Comparison of ENCODE assay signal across 22 mouse cellular contexts in genomic region chr15:89141905-89142304, GRCm38 (mm10). TPM values are rescaled to one million over a fixed set of nuclear protein-coding genes. Genes with fewer than 3 reads are reported as not detected.
A peak's percentile ranks its signal among the peaks of the same experiment; 100 is the strongest.
DNase-seq lines count a peak whose midpoint lies in the region; ATAC-seq and TF ChIP-seq lines count a peak whose summit lies in the region.
"Had no signal": no experiment of that assay in that cellular context is flagged by ENCODE, and none has a peak within 500 bp of the region (broad histone marks: within the 10 kb centered on the region; RNA-seq: fewer than 3 reads in every experiment).

No protein-coding gene starts in this region.

- no peaks in the 10 kb centered on the region for H3K27me3 ChIP-seq in heart, adult 2 months (ENCODE audit: control insufficient read depth, insufficient read depth, low read length)
- peaks cover 64% of the 10 kb centered on the region for H3K27me3 ChIP-seq in lung, embryonic 15.5 days
- H3K27me3 ChIP-seq: Patski had no signal

- TF ChIP-seq POLR2A in heart, adult 2 months (IDR thresholded peaks at IDR 0.05; ENCODE audit: insufficient read depth, low read depth, low read length): peak; percentile 37; the same call in 1 of the 2 replicates

- no peak for DNase-seq in heart, adult 2 months
- no peak for DNase-seq in heart, postnatal 25 days (ENCODE audit: low spot score)
- peak; percentile 57 for DNase-seq in kidney, adult 9 months
- DNase-seq in kidney, postnatal 4 days: no peak
- no peak for DNase-seq in lung, postnatal 25 days (ENCODE audit: low spot score)
- no peak for DNase-seq in layer of hippocampus, adult 8-10 months (ENCODE audit: low spot score in 2 of 2)
- DNase-seq: adrenal gland, postnatal 36 days; retina, postnatal 1 day; right cerebral cortex, postnatal 25 days; spleen, adult 18-20 months had no signal

- H3K4me3 ChIP-seq in heart, adult 2 months: no peak overlapping the region
- no peak overlapping the region for H3K4me3 ChIP-seq in lung, embryonic 15.5 days
- H3K4me3 ChIP-seq: embryonic facial prominence, embryonic 15.5 days; forebrain, embryonic 15.5 days; hindbrain, embryonic 15.5 days; left cerebral cortex, adult 2 months; limb, embryonic 15.5 days; liver, embryonic 15.5 days; neural tube, embryonic 13.5 days had no signal

- H3K36me3 ChIP-seq in heart, adult 2 months (ENCODE audit: control insufficient read depth, insufficient read depth, low read length): no peaks in the 10 kb centered on the region
- no peaks in the 10 kb centered on the region for H3K36me3 ChIP-seq in lung, embryonic 15.5 days
- H3K36me3 ChIP-seq: embryonic facial prominence, embryonic 15.5 days; heart, embryonic 13.5 days; hindbrain, embryonic 15.5 days; limb, embryonic 15.5 days; liver, embryonic 15.5 days had no signal

- 0 out of 2 replicates have a peak overlapping the region, but pooled peaks have one; percentile 14 for H3K4me2 ChIP-seq in lung, embryonic 15.5 days
- H3K4me2 ChIP-seq: embryonic facial prominence, embryonic 15.5 days; hindbrain, embryonic 15.5 days; limb, embryonic 15.5 days; liver, embryonic 15.5 days; neural tube, embryonic 13.5 days had no signal

- intact Hi-C loops in heart, adult 2 months (cut with DNase I): loop anchor here (2.0 to 10.0 kb wide), 2 partner anchors 19 to 233 kb away; partner anchors contain the start of genes Odf3b, Sco2, Tubgcp6 and Tymp
- intact Hi-C loops in heart, postnatal 25 days (cut with DNase I): no loop called here

- no peak overlapping the region for H3K9ac ChIP-seq in heart, adult 2 months (ENCODE audit: low read depth, low read length)
- H3K9ac ChIP-seq in lung, embryonic 15.5 days: no peak overlapping the region
- H3K9ac ChIP-seq: embryonic facial prominence, embryonic 15.5 days; forebrain, embryonic 15.5 days; heart, embryonic 13.5 days; hindbrain, embryonic 15.5 days; limb, embryonic 15.5 days; liver, embryonic 15.5 days; neural tube, embryonic 13.5 days had no signal

- TF ChIP-seq CTCF in heart, adult 2 months (IDR thresholded peaks at IDR 0.05): no peak

- ATAC-seq in lung, embryonic 15.5 days (ENCODE audit: borderline replicate concordance, extremely low read depth, low FRiP score, low TSS enrichment): no peak
- ATAC-seq: forebrain, embryonic 15.5 days; midbrain, embryonic 16.5 days; Patski had no signal

- H3K27ac ChIP-seq in heart, adult 2 months: peak overlapping the region; percentile 50; the same call in 1 of the 2 replicates
- no peak overlapping the region for H3K27ac ChIP-seq in lung, embryonic 15.5 days
- H3K27ac ChIP-seq: embryonic facial prominence, embryonic 15.5 days; forebrain, embryonic 15.5 days; heart, embryonic 13.5 days; hindbrain, embryonic 15.5 days; left cerebral cortex, adult 2 months; limb, embryonic 15.5 days; liver, embryonic 15.5 days; neural tube, embryonic 13.5 days had no signal

- H3K79me2 ChIP-seq in heart, adult 2 months (replicated peaks; ENCODE audit: control insufficient read depth, insufficient read depth, low read length): no peaks in the 10 kb centered on the region

- peaks cover 19% of the 10 kb centered on the region for H3K4me1 ChIP-seq in heart, adult 2 months (ENCODE audit: control insufficient read depth, insufficient read depth, low read length)
- peaks cover 31% of the 10 kb centered on the region for H3K4me1 ChIP-seq in lung, embryonic 15.5 days

- WGBS in heart, adult 2 months: 13% methylated on average over 4 of the region's 4 CpGs
- WGBS in lung, embryonic 15.5 days: 53% methylated on average over 4 of the region's 4 CpGs

- no peak for TF ChIP-seq EP300 in heart, adult 2 months (IDR thresholded peaks at IDR 0.05; ENCODE audit: insufficient read depth, low read depth, low read length)

- no peaks in the 10 kb centered on the region for H3K9me3 ChIP-seq in lung, embryonic 15.5 days
- H3K9me3 ChIP-seq: embryonic facial prominence, embryonic 15.5 days; forebrain, embryonic 15.5 days; heart, embryonic 13.5 days; hindbrain, embryonic 15.5 days; limb, embryonic 15.5 days; liver, embryonic 15.5 days; midbrain, embryonic 10.5 days; neural tube, embryonic 13.5 days had no signal

RNA-seq across cellular contexts. Expression of gene Mapk12, which starts 1.4 kb away (rescaled TPM):
- 10 to 100 TPM; 20.7 to 21.1 TPM for total RNA-seq in heart, adult 2 months (2021)
- 30.5 and 43.2 TPM in 2 replicates for polyA plus RNA-seq in heart, adult 2 months (2012; rRNA removed)
- total RNA-seq in heart, postnatal 25 days (2021): 10 to 100 TPM; 20.1 to 22.3 TPM
- polyA plus RNA-seq in lung, embryonic 15.5 days (2015; fragmentation: Nextera tagmentation; extraction: Ambion mirVana): 12.5 and 13.4 TPM in 2 replicates
- total RNA-seq in layer of hippocampus, adult 8-10 months (2022): 1 to 10 TPM; 4.9 to 9.7 (median 7.0) TPM

RNA-seq across cellular contexts. Expression of gene Mapk11, which starts 7.5 kb away (rescaled TPM):
- total RNA-seq in heart, adult 2 months (2021): 1 to 10 TPM; 1.9 to 2.0 TPM
- polyA plus RNA-seq in heart, adult 2 months (2012; rRNA removed): 4.7 and 5.2 TPM in 2 replicates
- total RNA-seq in heart, postnatal 25 days (2021): 1 to 10 TPM; 1.4 to 2.1 TPM
- polyA plus RNA-seq in lung, embryonic 15.5 days (2015; fragmentation: Nextera tagmentation; extraction: Ambion mirVana): 10.0 and 12.6 TPM in 2 replicates
- 10 to 100 TPM; 21.4 to 27.4 (median 24.8) TPM for total RNA-seq in layer of hippocampus, adult 8-10 months (2022)

RNA-seq across cellular contexts. Expression of gene Hdac10, which starts 13.4 kb away (rescaled TPM):
- total RNA-seq in heart, adult 2 months (2021): 1 to 10 TPM; 6.3 to 7.6 TPM
- polyA plus RNA-seq in heart, adult 2 months (2012; rRNA removed): 19.5 and 23.1 TPM in 2 replicates
- 1 to 10 TPM; 7.4 to 8.3 TPM for total RNA-seq in heart, postnatal 25 days (2021)
- polyA plus RNA-seq in lung, embryonic 15.5 days (2015; fragmentation: Nextera tagmentation; extraction: Ambion mirVana): 21.7 and 24.3 TPM in 2 replicates
- 10 to 100 TPM; 14.7 to 19.3 (median 15.9) TPM for total RNA-seq in layer of hippocampus, adult 8-10 months (2022)

RNA-seq across cellular contexts. Expression of gene Tubgcp6, which starts 19.0 kb away (rescaled TPM):
- 1 to 10 TPM; 7.3 to 8.7 TPM for total RNA-seq in heart, adult 2 months (2021)
- 16.2 and 18.7 TPM in 2 replicates for polyA plus RNA-seq in heart, adult 2 months (2012; rRNA removed)
- 1 to 10 TPM; 8.8 to 9.4 TPM for total RNA-seq in heart, postnatal 25 days (2021)
- 14.5 and 15.4 TPM in 2 replicates for polyA plus RNA-seq in lung, embryonic 15.5 days (2015; fragmentation: Nextera tagmentation; extraction: Ambion mirVana)
- 10 to 100 TPM; 26.1 to 38.9 (median 32.8) TPM for total RNA-seq in layer of hippocampus, adult 8-10 months (2022)

RNA-seq across cellular contexts. Expression of gene Plxnb2, which starts 38.7 kb away (rescaled TPM):
- total RNA-seq in heart, adult 2 months (2021): 10 to 100 TPM; 75.7 to 93.5 TPM
- 92.3 and 121 TPM in 2 replicates for polyA plus RNA-seq in heart, adult 2 months (2012; rRNA removed)
- total RNA-seq in heart, postnatal 25 days (2021): 10 to 100 TPM; 81.5 to 86.1 TPM
- polyA plus RNA-seq in lung, embryonic 15.5 days (2015; fragmentation: Nextera tagmentation; extraction: Ambion mirVana): 123 and 128 TPM in 2 replicates
- total RNA-seq in layer of hippocampus, adult 8-10 months (2022): 10 to 100 TPM; 54.0 to 78.5 (median 67.5) TPM

Comparison
In these comparisons a context has a peak if more than half of its experiments do, and no peak if none do; other contexts are left out.
1. RNA of gene Mapk11, which starts 7.5 kb away (total RNA-seq): 21.4 to 27.4 TPM in layer of hippocampus, adult 8-10 months; 1.4 to 2.1 TPM in heart, postnatal 25 days and 1.9 to 2.0 TPM in heart, adult 2 months; every median in the first group is over 4 times any median in the second.